Mouse (Mus musculus) kidney, postnatal 25 days (tissue): ENCODE results near the gene Lrmp.

Source experiments
- DNase-seq, 2 experiments: peaks; one replicate each; pipeline ENCODE4 v3.0.0; 2021; ENCODE audit warnings: mixed read lengths in 2 of 2

Lrmp gene

GRCm38 (mm10) chr6:145139776-145140475, 24.5 kb downstream of the Lrmp start:
- no peak for DNase-seq

GRCm38 (mm10) chr6:145140706-145141105, 25.3 kb downstream of the Lrmp start:
- no peak for DNase-seq

DNA sequence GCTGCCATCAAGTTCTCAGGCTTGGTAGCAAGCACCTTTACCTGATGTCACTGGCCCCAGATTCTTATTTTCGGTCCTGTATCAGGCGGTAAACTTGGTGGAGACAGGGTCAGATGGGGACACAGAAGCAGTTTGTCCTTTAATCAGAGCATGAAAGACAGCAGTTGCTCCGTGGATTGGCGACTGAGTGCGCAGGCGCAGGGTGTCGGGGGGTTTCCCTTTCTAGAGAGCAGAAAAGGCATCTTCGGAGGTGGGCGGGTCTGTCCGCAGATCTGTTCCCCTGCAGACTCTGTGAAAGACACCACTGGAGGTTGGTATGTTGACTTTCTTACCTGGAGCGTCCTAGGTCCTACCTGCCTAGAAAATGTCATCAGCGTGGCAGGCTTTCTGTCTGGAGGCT, 26.4 kb downstream of the Lrmp start:
- DNase-seq = no peak

- DNase-seq = no peak
Observed at GRCm38 (mm10) chr6:145145173-145145572, 29.7 kb downstream of the Lrmp start.

DNA sequence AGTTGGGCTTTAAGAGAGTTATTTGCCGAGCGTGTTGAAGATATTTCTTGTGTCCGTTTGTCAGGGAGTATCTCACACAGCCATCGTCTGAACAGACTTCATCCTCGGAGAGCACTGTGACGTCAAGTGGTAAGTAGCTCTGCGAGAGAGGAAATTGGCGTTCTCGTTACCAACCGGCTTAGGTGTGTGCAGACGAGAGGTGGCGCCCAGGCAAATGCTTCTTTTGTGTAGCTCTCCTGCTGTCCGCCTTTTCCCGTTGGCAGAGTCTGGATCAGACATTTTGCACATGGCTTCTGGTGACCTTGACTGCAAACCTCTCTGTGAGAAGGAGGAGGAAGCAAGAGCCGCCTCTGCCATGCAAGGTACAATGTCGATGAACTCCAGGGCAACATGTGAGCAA, 32.3 kb downstream of the Lrmp start:
- no peak for DNase-seq

- DNase-seq = no peak
Observed at GRCm38 (mm10) chr6:145149054-145149453, 33.6 kb downstream of the Lrmp start.

DNA sequence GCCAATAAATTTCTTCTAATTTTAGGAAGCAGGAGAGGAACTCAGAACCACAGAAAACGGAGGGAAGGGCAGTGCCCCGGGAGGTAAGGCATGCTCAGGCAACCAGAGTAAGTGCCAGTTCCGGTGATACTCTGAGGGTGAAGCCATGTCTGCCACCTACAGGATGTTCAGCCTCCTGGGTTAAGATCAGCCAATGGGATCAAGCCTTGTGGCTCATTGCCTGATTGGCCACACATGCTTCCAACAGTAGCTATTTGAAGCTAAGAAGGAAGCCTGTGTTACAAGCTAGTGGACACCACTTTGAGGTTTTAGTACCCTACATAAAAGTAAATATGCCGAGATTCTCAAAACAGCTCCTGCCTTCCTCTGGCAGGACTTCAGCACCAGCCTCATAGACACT, 43.2 kb downstream of the Lrmp start:
- no peak for DNase-seq

DNA sequence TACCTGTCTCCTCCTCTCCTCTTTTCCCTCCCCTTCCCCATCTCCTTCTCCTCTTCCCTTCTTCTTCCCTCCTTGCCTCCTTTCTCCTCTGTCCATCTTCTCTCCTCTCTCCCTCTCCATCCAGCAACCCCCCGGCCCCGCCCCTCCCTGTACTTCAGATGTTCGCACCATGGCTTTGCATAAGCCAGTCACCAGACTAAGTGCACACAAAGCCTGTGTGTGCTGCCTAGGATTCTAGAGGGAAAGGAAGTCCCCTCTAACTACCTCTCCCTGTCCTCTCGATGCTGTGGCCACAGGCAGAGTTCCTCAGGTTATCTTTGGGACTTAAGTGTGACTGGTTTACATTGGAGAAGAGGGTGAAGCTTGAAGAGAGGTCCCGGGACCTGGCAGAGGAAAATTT, 45.1 kb downstream of the Lrmp start:
- DNase-seq = no peak

- no peak for DNase-seq
Observed at GRCm38 (mm10) chr6:145171892-145172606, 56.6 kb downstream of the Lrmp start.

GRCm38 (mm10) chr6:145173781-145174191, 58.3 kb downstream of the Lrmp start:
- peak; percentile 96 to 97 for DNase-seq

DNA sequence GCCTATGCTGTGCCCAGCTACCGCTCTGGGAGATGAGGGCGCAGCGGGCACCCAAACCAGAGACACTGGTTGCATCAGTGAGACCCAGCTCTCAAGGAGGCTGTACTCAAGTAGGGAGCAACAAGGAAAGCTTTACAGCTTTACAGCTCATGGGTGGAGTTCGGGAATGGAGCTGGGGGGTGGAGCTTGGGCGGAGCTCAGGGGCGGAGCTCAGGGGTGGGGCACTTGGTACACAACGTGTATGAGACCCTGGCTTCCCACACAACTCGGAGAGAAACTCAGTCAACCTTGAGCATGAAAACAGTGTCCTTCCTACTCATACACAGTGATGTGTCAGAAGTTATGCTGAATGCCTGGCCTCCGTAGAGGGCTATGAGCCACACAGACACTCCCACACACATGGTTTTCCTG, 60.1 kb downstream of the Lrmp start:
- peak in 1 of 2 experiments; percentile 31 for DNase-seq

DNA sequence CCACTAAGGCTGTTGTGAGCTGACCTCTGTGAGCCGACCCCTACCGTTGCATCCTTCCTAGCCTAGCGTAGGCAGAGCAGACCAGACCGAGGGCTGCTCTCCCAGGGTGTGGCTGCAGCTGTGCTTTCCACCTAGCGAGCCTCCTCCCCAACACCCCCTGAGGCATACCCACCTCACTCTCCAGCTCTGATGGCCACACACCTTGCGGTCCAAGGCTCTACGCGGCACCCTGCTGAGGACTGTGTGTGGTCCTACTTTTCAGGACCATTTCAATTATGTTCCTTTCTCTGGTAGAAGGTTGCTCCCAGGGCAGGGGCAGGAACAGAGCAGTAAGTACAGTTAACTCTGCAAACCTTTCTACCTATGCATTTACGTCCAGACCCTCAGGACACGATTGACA, 61.0 kb downstream of the Lrmp start:
- DNase-seq = peak in 1 of 2 experiments; percentile 10

- DNase-seq = peak; percentile 61 to 80
Observed at GRCm38 (mm10) chr6:145179665-145180064, 64.2 kb downstream of the Lrmp start.

GRCm38 (mm10) chr6:145182044-145182443, 66.6 kb downstream of the Lrmp start:
- peak; percentile 41 to 54 for DNase-seq

GRCm38 (mm10) chr6:145186096-145186495, 70.6 kb downstream of the Lrmp start:
- DNase-seq = no peak

- no peak for DNase-seq
Observed at GRCm38 (mm10) chr6:145187093-145188088, 71.9 kb downstream of the Lrmp start.

DNA sequence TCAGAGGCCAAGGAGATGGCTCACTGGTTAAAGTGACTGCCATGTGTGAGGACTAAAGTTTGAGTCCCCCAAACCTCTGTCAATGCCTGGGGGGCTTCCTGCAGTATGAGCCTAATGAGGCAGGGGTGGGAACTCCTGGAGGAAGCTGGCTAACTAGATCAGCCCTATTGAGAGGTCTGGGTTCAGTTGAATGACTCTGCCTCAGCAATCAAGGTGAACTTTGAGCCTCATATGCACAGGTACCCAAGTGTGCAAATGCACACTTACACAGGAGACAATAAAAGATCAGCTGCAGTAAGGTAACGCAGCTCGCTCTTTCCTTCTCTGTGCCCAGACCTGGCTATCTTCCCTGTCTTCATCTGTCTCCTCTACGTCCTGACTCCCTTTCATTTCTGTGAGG, 77.6 kb downstream of the Lrmp start:
- no peak for DNase-seq

GRCm38 (mm10) chr6:145193446-145193845, 78.0 kb downstream of the Lrmp start:
- no peak for DNase-seq

- no peak for DNase-seq
Observed at GRCm38 (mm10) chr6:145197949-145198686, 82.7 kb downstream of the Lrmp start.

DNA sequence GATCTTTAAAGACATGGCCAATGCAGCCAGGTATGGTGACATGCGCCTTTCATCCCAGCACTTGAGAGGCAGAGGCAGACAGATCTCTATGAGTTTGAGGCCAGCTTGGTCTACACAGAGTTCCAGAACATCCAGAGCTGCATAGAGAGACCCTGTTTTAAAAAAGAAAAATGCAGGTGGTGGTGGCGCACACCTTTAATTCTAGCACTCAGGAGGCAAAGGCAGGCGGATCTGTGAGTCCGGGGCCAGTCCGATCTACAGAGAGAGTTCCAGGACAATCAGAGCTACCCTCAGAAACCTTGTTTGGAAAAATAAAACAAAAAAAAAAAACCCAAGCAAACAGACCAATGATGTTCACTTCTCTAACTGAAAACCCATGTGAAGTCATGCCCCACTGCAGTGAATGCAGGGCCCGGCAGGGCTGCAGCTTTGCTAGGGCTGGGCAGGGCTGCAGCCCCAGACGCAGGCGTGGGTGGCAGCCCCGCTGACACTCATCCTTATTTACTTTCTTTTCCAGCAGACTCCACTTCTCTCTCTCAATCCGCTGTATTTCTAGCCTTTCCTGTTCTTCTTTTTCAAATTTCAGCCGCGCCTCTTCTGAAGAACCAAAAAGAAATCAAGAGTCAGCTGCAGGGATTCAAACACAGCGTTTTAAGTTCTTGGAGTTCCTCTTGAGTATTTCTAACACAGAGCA, 87.1 kb downstream of the Lrmp start:
- DNase-seq = no peak

- no peak for DNase-seq
Observed at GRCm38 (mm10) chr6:145204440-145204839, 89.0 kb downstream of the Lrmp start.

DNA sequence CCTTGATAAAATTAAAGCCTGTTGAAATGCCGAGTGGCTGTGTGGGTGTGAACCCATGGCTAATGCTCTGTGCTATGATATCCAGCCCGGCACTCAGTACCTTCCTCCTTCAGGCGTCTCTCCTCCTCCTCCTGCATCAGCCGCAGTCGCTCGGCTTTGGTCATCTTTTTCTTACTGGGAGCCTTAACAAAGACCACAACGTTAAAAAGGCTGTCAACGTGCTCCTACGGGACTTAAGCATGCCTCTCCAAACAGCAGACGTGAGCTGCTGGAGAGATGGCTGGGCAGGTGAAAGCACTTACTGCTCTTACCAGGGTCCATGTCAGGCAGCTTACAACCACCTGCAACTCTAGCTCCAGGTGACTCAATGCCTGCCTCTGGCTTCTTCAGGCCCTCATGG, 89.7 kb downstream of the Lrmp start:
- DNase-seq = no peak
